Mouse (Mus musculus) testis, adult 2 months (tissue): ENCODE measurements around the gene Polr3g.

Experiments used
- CTCF ChIP-seq: fragments of 200-500 bp; IDR thresholded peaks from 2 replicates; pipeline ENCODE4 v1.5.1; 2012; ENCODE audit warnings: low read depth, mild to moderate bottlenecking, inconsistent platforms, low read length, moderate library complexity; ENCODE audit not compliant: control insufficient read depth, insufficient read depth, insufficient replicate concordance
- POLR2A ChIP-seq: fragments of 200-500 bp; IDR thresholded peaks from 2 replicates; pipeline ENCODE4 v1.6.1; 2012; ENCODE audit warnings: low read depth, mild to moderate bottlenecking, inconsistent platforms, low read length, moderate library complexity; ENCODE audit not compliant: control insufficient read depth

- no peak for TF ChIP-seq POLR2A
- TF ChIP-seq CTCF = no peak
These were observed 82.1 kb downstream of the Polr3g start for GRCm38 (mm10) chr13:81628631-81629190.
